Mouse (Mus musculus) adrenal gland, adult 8-10 months (tissue): ENCODE results near the gene Zfp277. TPM values are rescaled to one million over a fixed set of nuclear protein-coding genes. Genes with fewer than 3 reads are reported as not detected.

ENCODE experiments used
- DNase-seq: peaks from one replicate; pipeline ENCODE4 v3.0.0; 2022
- total RNA-seq, 4 experiments: library from RNA; stranded (reverse); gene quantifications; 2 replicates each; pipeline ENCODE4 v1.2.4; 2022

Zfp277 gene
- total RNA-seq, 4 experiments from 2014 or later = 17.9 to 20.4 (median 19.4) TPM

DNA sequence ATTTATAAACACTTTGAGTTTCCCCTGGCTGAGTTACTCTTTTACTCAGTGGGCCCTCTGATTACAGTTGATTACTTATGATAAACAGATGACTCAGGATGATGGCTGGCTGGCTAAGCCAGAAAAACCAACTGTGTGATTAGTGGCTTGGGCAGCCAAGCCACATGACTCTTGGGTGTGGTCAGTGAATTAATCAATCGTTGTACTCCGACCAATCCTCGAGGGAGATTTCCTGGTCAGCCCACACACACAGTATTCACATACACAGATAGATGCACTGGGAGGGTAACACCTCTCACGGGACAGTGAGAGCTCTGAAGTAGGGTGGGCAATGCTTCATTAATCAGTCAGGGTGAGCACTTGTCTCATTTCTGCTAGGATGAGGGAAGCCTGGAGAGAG lies 97.5 kb downstream of the Zfp277 start:
- no peak for DNase-seq

DNA sequence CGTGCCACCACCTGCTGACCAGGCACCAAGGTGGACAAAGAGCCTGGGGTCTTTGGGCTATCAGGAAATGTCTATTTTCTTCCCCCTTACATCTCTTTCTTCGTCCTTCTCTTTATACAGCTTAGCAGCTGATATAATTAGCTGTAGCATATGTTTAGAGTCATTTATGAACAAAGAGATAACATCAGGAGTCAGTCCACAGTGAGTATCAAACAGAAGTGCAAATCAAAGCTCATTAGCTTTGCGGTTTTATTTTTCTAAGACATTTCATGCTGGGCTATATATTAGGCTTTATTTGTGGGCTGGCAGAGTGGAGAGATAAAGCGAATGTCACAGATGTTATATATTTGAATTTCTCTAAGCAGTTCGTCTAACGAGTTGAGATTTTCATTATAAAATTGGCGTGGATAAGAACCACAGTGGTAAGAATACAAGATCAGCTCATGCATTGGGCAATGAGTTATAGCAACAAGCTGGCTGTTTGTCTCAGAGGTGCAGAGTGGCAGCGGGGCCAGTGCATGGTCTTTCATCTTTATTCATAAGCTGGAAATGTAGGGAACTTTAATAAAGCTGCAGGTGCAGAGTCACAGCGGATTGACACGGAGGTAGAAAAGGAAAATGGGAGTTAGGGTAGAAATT lies 98.5 kb downstream of the Zfp277 start:
- DNase-seq = no peak

GRCm38 (mm10) chr12:40341443-40341842 lies 104.3 kb downstream of the Zfp277 start:
- DNase-seq = no peak

- no peak for DNase-seq
Observed at GRCm38 (mm10) chr12:40335303-40335702, 110.4 kb downstream of the Zfp277 start.

GRCm38 (mm10) chr12:40331467-40331866 lies 114.2 kb downstream of the Zfp277 start:
- no peak for DNase-seq

DNA sequence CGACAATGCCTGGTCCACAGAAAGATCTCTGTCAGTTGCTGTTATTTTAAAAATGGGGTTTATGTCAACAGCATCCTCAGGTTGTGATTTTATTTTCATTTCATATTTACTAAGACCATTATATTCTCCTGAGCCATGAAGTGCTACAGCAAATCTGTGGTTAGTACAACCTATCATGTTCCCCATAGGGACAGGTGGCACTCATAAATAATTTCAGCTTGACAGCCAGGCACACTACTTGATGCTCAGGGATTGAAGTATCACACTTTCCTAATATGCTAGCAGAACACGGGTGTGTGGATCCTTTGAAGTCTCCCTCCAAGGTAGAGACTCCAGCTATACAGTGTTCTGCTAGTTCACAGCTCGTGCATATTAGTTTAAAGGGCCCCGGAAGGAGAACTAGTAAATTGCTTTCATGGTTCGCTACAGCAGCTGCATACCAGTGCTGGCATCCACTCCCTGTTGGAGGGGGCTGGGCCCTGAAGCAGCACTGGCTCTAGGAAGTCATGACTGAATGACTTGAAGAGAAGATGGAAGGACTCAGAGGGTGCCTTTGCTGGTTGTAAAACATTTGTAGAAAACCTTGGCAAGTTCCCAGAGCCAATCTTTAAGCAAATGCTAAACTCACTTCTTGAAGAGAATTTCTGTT lies 118.6 kb downstream of the Zfp277 start:
- DNase-seq = no peak

DNA sequence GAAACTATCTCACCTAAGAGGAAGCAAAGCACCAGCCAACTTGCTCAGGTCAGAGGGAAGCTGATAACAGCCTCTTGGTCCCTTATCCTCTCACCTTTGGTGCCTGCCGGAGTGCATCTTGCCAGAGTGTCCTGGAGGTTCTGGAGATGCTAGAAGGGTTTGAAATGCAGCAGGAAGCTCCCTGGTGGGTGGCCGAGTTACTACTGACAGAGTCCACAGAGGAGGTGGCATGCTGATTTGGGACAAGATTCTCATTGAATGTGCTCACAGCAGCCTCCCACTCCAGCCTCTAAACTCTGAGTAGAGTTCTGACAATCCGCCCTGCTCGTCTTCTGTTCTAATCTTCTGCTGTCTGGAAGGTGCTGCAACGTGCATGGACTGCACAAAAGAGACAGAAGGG lies 120.1 kb downstream of the Zfp277 start:
- no peak for DNase-seq

DNA sequence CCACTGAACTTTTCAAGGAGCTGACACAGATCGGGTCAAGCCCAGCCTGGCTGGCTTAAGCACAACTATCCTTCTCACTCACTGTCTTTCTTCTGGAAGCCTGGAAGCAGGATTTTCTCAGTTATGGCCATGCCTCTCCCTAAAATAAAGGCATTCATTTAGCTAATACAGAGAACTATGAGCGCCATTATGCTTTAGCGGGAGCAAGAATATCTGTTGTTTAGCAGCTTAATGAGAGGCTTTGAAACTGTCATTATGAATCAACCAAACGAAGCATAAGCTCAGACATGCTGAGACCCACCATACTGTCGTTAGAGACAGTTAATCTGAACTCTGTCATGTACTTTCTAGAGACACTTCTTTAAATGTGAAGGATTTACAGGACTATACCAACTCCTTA lies 120.9 kb downstream of the Zfp277 start:
- DNase-seq = no peak

GRCm38 (mm10) chr12:40315146-40315545 lies 130.6 kb downstream of the Zfp277 start:
- DNase-seq = no peak

DNA sequence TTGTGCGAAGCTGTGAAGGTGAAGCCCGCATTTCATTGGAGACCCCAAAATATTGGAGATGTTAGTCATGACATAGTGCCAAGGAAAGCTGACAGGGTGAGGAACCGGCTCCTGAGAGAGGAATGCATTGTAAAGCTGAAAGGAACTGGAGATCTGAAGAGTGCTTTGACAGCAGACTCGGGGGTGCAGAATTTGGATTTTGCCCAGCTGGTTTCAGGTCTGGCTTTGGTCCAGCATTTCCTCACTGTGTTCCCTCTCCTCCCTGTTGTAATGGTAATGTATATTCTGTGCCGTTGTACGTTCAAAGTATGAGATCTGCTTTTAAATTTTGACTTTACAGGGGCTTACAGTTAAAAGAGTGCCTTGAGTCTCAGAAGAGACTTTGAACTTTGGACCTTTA lies 141.7 kb downstream of the Zfp277 start:
- no peak for DNase-seq

- DNase-seq = no peak
Observed at GRCm38 (mm10) chr12:40298636-40299035, 147.1 kb downstream of the Zfp277 start.

DNA sequence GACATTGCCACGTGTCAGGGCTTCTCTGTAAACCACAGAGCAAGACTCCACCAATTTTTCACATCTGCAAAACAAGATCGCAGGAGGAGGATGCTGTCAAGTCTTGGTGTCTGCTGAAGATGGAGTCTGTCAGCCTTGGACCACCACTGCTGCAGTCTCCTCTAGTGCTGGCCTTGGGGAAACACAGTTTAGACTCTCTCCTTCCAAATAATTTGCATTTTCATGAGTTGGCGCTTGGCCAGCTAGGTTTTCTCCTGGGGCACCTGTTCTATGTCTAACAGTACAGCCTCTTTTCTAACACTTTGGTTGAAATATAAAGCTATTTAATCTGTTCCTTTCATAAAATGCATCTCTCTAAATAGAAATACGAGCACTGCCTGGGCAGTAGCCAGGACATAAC lies 159.2 kb downstream of the Zfp277 start:
- no peak for DNase-seq

DNA sequence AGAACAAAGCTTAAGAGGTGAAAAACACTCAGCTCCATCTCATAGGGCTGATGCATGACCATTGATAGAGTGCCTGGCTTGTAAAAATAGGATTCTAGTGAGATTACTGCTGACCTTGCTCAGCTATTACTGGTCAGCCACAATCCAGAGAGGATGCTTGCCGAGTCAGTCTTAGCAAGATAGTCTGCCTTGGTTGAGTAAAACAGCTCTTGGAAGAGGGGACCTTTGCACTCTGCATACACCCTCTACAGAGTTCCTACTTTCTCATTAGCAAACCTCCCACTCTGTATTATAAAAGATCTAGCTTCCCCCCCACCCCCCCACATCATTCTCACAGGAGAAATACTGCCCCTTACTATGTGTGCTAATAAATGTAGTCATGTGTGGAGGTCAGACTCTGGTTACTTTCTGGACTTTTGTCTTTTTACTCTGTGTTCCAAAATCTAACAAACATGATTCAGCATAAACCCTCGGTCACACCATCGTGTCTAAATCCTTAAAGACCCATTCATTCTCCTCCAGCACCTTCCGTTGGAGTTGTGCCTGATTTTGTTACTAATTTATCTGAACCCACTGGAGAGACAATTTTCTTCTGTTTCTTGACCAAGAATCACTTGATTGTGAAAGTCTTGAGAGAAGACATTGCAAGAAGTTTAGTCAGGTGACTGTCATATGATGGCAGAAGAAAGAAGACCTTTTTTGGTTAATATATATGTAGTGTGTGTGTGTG lies 164.9 kb downstream of the Zfp277 start:
- no peak for DNase-seq

DNA sequence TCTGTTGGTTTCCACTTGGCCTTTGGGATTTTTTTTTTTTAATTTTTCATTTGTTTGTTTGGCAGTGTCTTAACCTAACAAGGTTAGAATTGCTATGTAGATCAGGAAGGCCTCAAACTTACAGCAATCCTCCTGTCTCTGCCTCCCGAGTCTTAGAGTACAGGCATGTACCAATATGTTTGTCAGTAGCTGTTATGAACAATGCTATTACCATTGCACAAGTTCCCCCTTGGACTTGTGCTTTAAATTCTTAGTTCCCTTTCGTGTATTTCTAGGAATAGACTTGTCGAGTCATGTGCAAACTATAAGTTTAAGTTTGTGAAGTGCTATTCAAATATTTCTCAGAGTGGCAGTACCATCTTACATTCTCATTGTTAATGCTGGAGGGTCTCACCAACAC lies 168.1 kb downstream of the Zfp277 start:
- DNase-seq = no peak

DNA sequence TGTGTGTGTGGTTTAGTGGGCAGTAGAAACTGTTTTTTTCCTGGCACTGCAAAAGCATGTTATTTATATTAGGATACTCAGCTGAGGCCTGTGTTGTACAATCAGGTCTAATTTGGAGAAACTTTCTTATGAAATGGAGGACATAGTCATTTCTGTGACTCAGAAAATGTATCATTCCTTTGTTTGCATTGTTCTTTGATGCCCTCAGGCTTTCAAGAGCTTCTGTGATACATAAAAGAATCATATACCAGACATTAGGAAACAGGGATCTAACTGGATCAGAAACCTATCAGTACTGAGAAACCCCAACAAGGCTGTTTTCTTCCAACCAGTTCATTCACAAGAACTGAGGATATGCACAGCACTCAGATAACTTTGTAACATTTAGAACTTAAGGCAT lies 170.8 kb downstream of the Zfp277 start:
- DNase-seq = no peak

- DNase-seq = no peak
Observed at GRCm38 (mm10) chr12:40273339-40273738, 172.4 kb downstream of the Zfp277 start.

DNA sequence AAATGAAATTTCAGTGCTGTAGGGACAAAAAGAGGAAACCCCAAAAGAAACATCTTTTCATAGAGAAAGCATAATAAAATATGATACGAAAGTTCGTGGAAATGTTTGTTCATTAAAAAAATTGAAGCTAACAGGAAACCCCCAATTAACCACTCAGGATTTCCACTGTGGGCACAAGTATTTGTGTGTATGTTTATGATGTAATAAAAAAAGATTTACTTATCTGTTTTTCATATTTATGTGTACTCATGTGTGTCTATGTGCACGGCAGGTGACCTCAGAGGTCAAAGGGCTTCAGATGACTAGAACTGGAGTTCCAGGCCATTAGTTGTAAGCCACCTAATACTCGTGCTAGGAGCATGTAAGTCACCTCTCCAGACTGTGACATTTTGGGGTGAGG lies 173.0 kb downstream of the Zfp277 start:
- no peak for DNase-seq

DNA sequence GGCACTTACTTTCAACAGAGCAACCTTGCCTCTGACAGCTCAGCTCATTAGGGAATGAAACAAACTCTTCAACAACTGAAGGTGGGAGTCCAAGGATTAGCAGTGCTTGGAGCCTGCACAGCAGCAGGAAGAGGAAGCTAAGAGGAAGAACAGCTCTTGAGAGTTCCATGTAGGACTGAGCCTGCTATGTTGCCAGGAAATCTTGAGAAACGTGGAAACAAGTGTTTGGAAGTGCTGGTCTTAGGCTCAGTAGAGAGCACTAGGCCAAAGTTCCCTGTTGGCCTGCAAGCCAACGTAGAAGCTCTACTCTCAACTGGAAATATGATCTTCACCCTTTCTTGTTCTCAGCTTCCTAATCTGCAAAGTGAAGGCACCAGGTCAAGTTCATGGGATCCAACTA lies 177.4 kb downstream of the Zfp277 start:
- no peak for DNase-seq

Other genes with a start within 250 kb of the Zfp277 start
- gene Lsmem1, start 246.4 kb downstream of the Zfp277 start, total RNA-seq = under 1 TPM in 3 of 4 experiments, not detected in 1; 0.14 to 0.56 (median 0.28) TPM
- gene Ifrd1, start 197.4 kb downstream of the Zfp277 start, total RNA-seq = 100 to 1,000 TPM; 109 to 173 (median 167) TPM
- 10 to 100 TPM; 17.5 to 29.9 (median 24.6) TPM for gene Dock4, start 50 bp upstream of the Zfp277 start, total RNA-seq